Comparison of ENCODE assay signal across 1 mouse cellular context in genomic region chr10:128744680-128745601, GRCm38 (mm10).
TF ChIP-seq lines count a peak whose summit lies in the region.

Dgka (minus strand) TSS chr10:128744855.

TF ChIP-seq in MEL, 35 proteins besides CTCF, POLR2A, EP300 and RAD21 (continued from another document):
- TF ChIP-seq TCF12 (IDR thresholded peaks at IDR 0.05; ENCODE audit: low read depth, low read length) (no peak), USF1 (IDR thresholded peaks at IDR 0.05; ENCODE audit: low read depth, low read length) (no peak), RCOR1 (IDR thresholded peaks at IDR 0.05; ENCODE audit: low read depth, low read length) (no peak), MYB (IDR thresholded peaks at IDR 0.05; ENCODE audit: low read depth, low read length) (no peak), USF2 (IDR thresholded peaks at IDR 0.05; ENCODE audit: borderline replicate concordance in 1 of 2, insufficient read depth in 1 of 2, low read depth in 1 of 2, low read length in 2 of 2) (no peak), SMC3 (IDR thresholded peaks at IDR 0.05; ENCODE audit: low read depth, low read length) (peak; percentile 11; the same call in 1 of the 2 replicates), ZC3H11A (IDR thresholded peaks at IDR 0.05; ENCODE audit: low read depth, low read length) (no peak), BHLHE40 (IDR thresholded peaks at IDR 0.05; ENCODE audit: borderline replicate concordance, low read depth, low read length) (no peak), NELFE (IDR thresholded peaks at IDR 0.05; ENCODE audit: low read depth, low read length) (no peak), TAL1 (IDR thresholded peaks at IDR 0.05; ENCODE audit: low read length) (no peak), SIN3A (IDR thresholded peaks at IDR 0.05; ENCODE audit: low read length) (peak; percentile 67)
